Mouse (Mus musculus) limb, embryonic 12.5 days (tissue): ENCODE measurements around the gene Srrm3. TPM values are rescaled to one million over a fixed set of nuclear protein-coding genes. Genes with fewer than 3 reads are reported as not detected.

Source experiments
- ATAC-seq: fragments of 200-750 bp; cut with Nextera tagmentation; 2 replicates; pipeline ENCODE4 v1.8.0; 2017; ENCODE audit warnings: low read depth, moderate TSS enrichment; ENCODE audit not compliant: insufficient number of reproducible peaks, insufficient read depth, low FRiP score, low TSS enrichment
- H3K27ac ChIP-seq: fragments of 300-500 bp; sonication (generic); 2 replicates; pipeline ENCODE4 v1.5.1; 2016; ENCODE audit warnings: mild to moderate bottlenecking, moderate library complexity
- H3K27me3 ChIP-seq: fragments of 300-500 bp; sonication (generic); 2 replicates; pipeline ENCODE4 v1.6.1; 2016; ENCODE audit warnings: mild to moderate bottlenecking, moderate library complexity
- H3K36me3 ChIP-seq: fragments of 300-500 bp; sonication (generic); 2 replicates; pipeline ENCODE4 v1.6.1; 2016; ENCODE audit warnings: mild to moderate bottlenecking, moderate library complexity
- H3K4me1 ChIP-seq: fragments of 300-500 bp; sonication (generic); replicated peaks from 2 replicates; pipeline ENCODE4 v1.6.1; 2016
- H3K4me2 ChIP-seq: fragments of 300-500 bp; sonication (generic); 2 replicates; pipeline ENCODE4 v1.6.1; 2016; ENCODE audit warnings: mild to moderate bottlenecking, moderate library complexity
- H3K4me3 ChIP-seq: fragments of 300-500 bp; sonication (generic); replicated peaks from 2 replicates; pipeline ENCODE4 v1.5.1; 2016; ENCODE audit warnings: mild to moderate bottlenecking
- H3K9ac ChIP-seq: fragments of 300-500 bp; sonication (generic); replicated peaks from 2 replicates; pipeline ENCODE4 v1.6.1; 2016; ENCODE audit warnings: mild to moderate bottlenecking, moderate library complexity
- H3K9me3 ChIP-seq: fragments of 300-500 bp; sonication (generic); 2 replicates; pipeline ENCODE4 v1.6.1; 2016; ENCODE audit warnings: mild to moderate bottlenecking, moderate library complexity
- WGBS: fragments of 180-500 bp; shearing (Covaris S2); methylation state at CpG from one replicate; pipeline ENCODE4 v1.1.7; 2016; 5-methylcytosine and 5-hydroxymethylcytosine counted together
- polyA plus RNA-seq: library from polyadenylated mRNA; unstranded; fragments of >200 nt; fragmentation: Nextera tagmentation; extraction: Ambion mirVana; gene quantifications from 2 replicates; pipeline ENCODE4 v1.2.1, GENCODE M21; 2016

Gene Srrm3
- polyA plus RNA-seq, 1 experiment from 2014 or later = 0.43 TPM

- H3K27me3 ChIP-seq = no peaks in the 10 kb centered on the region
- 70% methylated on average over 8 of the region's 8 CpGs for WGBS
- H3K9me3 ChIP-seq = no peaks in the 10 kb centered on the region
- H3K27ac ChIP-seq = no peak overlapping the region
- H3K36me3 ChIP-seq = peaks cover 48% of the 10 kb centered on the region
- peaks cover 13% of the 10 kb centered on the region for H3K4me1 ChIP-seq
- no peak overlapping the region for H3K9ac ChIP-seq
- ATAC-seq = no peak
- no peak overlapping the region for H3K4me3 ChIP-seq
- no peak overlapping the region for H3K4me2 ChIP-seq
Measured at GRCm38 (mm10) chr5:135905320-135906225, 98.9 kb downstream of the Srrm3 start.

- Histone ChIP-seq H3K4me3 (no peak overlapping the region), H3K4me1 (peaks cover 13% of the 10 kb centered on the region), H3K27ac (no peak overlapping the region), H3K4me2 (no peak overlapping the region), H3K9ac (no peak overlapping the region), H3K9me3 (no peaks in the 10 kb centered on the region), H3K36me3 (peaks cover 60% of the 10 kb centered on the region), H3K27me3 (no peaks in the 10 kb centered on the region)
- no peak for ATAC-seq
- 81% methylated on average over 4 of the region's 4 CpGs for WGBS
Measured at GRCm38 (mm10) chr5:135906846-135907245, 100.2 kb downstream of the Srrm3 start.

- Histone ChIP-seq H3K27ac (no peak overlapping the region), H3K36me3 (peaks cover 64% of the 10 kb centered on the region), H3K27me3 (no peaks in the 10 kb centered on the region), H3K9me3 (no peaks in the 10 kb centered on the region), H3K4me1 (peaks cover 13% of the 10 kb centered on the region), H3K4me2 (no peak overlapping the region), H3K4me3 (no peak overlapping the region), H3K9ac (no peak overlapping the region)
- WGBS = 84% methylated on average over 13 of the region's 13 CpGs
- ATAC-seq = no peak
Measured at GRCm38 (mm10) chr5:135907256-135907655, 100.6 kb downstream of the Srrm3 start.

- no peaks in the 10 kb centered on the region for H3K9me3 ChIP-seq
- H3K4me3 ChIP-seq = no peak overlapping the region
- no peak overlapping the region for H3K9ac ChIP-seq
- H3K36me3 ChIP-seq = peaks cover 74% of the 10 kb centered on the region
- peaks cover 7% of the 10 kb centered on the region; the same call in 1 of the 2 replicates for H3K4me1 ChIP-seq
- H3K27me3 ChIP-seq = no peaks in the 10 kb centered on the region
- no peak overlapping the region for H3K4me2 ChIP-seq
- no peak for ATAC-seq
- whole genome bisulfite sequencing = 93% methylated on average over 12 of the region's 12 CpGs
- H3K27ac ChIP-seq = no peak overlapping the region
Measured at GRCm38 (mm10) chr5:135908185-135908584, 101.5 kb downstream of the Srrm3 start.

- WGBS = 94% methylated on average over 16 of the region's 16 CpGs
- no peak for ATAC-seq
Measured at GRCm38 (mm10) chr5:135908989-135909388, 102.3 kb downstream of the Srrm3 start.

GRCm38 (mm10) chr5:135909646-135910045 is 103.0 kb downstream of the Srrm3 start:
- Histone ChIP-seq H3K9ac (no peak overlapping the region), H3K36me3 (peaks cover 88% of the 10 kb centered on the region), H3K4me3 (no peak overlapping the region), H3K27me3 (no peaks in the 10 kb centered on the region), H3K9me3 (no peaks in the 10 kb centered on the region), H3K27ac (no peak overlapping the region), H3K4me1 (no peaks in the 10 kb centered on the region), H3K4me2 (no peak overlapping the region)
- WGBS = 94% methylated on average over 10 of the region's 10 CpGs
- ATAC-seq = no peak

More at GRCm38 (mm10) chr5:135908989-135909388, 102.3 kb downstream of the Srrm3 start:
- H3K4me3 ChIP-seq = no peak overlapping the region
- no peak overlapping the region for H3K27ac ChIP-seq
- H3K9ac ChIP-seq = no peak overlapping the region
- H3K4me2 ChIP-seq = no peak overlapping the region
- H3K9me3 ChIP-seq = no peaks in the 10 kb centered on the region
- peaks cover 3% of the 10 kb centered on the region; the same call in 1 of the 2 replicates for H3K4me1 ChIP-seq
- peaks cover 82% of the 10 kb centered on the region for H3K36me3 ChIP-seq
- H3K27me3 ChIP-seq = no peaks in the 10 kb centered on the region

- 90% methylated on average over 25 of the region's 25 CpGs for WGBS
- peaks cover 94% of the 10 kb centered on the region for H3K36me3 ChIP-seq
Measured at GRCm38 (mm10) chr5:135910813-135911212, 104.1 kb downstream of the Srrm3 start.

GRCm38 (mm10) chr5:135911633-135912220 is 105.0 kb downstream of the Srrm3 start:
- H3K36me3 ChIP-seq = peaks cover 96% of the 10 kb centered on the region
- WGBS = 91% methylated on average over 11 of the region's 11 CpGs
- H3K9ac ChIP-seq = no peak overlapping the region
- no peak overlapping the region for H3K4me2 ChIP-seq
- no peaks in the 10 kb centered on the region for H3K9me3 ChIP-seq
- no peak overlapping the region for H3K4me3 ChIP-seq
- H3K27ac ChIP-seq = no peak overlapping the region
- no peaks in the 10 kb centered on the region for H3K27me3 ChIP-seq
- no peak for ATAC-seq
- no peaks in the 10 kb centered on the region for H3K4me1 ChIP-seq

More at GRCm38 (mm10) chr5:135910813-135911212, 104.1 kb downstream of the Srrm3 start:
- H3K4me2 ChIP-seq = no peak overlapping the region
- no peaks in the 10 kb centered on the region for H3K27me3 ChIP-seq
- H3K9ac ChIP-seq = no peak overlapping the region
- no peak for ATAC-seq
- H3K27ac ChIP-seq = no peak overlapping the region
- no peaks in the 10 kb centered on the region for H3K4me1 ChIP-seq
- H3K9me3 ChIP-seq = no peaks in the 10 kb centered on the region
- H3K4me3 ChIP-seq = no peak overlapping the region

GRCm38 (mm10) chr5:135913201-135913600 is 106.5 kb downstream of the Srrm3 start:
- no peak overlapping the region for H3K4me2 ChIP-seq
- no peaks in the 10 kb centered on the region for H3K27me3 ChIP-seq
- H3K9ac ChIP-seq = no peak overlapping the region
- peaks cover 96% of the 10 kb centered on the region for H3K36me3 ChIP-seq
- no peaks in the 10 kb centered on the region for H3K9me3 ChIP-seq
- no peak overlapping the region for H3K4me3 ChIP-seq
- WGBS = 79% methylated on average over 5 of the region's 5 CpGs
- H3K4me1 ChIP-seq = no peaks in the 10 kb centered on the region
- H3K27ac ChIP-seq = no peak overlapping the region
- no peak for ATAC-seq

- Histone ChIP-seq H3K9me3 (no peaks in the 10 kb centered on the region), H3K4me1 (no peaks in the 10 kb centered on the region), H3K4me2 (no peak overlapping the region), H3K4me3 (no peak overlapping the region), H3K27ac (no peak overlapping the region), H3K36me3 (peaks cover 97% of the 10 kb centered on the region), H3K9ac (no peak overlapping the region), H3K27me3 (no peaks in the 10 kb centered on the region)
- 89% methylated on average over 6 of the region's 6 CpGs for WGBS
- ATAC-seq = no peak
Measured at GRCm38 (mm10) chr5:135914156-135914555, 107.5 kb downstream of the Srrm3 start.

GRCm38 (mm10) chr5:135916051-135916565 is 109.4 kb downstream of the Srrm3 start:
- no peaks in the 10 kb centered on the region for H3K4me1 ChIP-seq
- H3K4me2 ChIP-seq = no peak overlapping the region
- H3K9me3 ChIP-seq = no peaks in the 10 kb centered on the region
- H3K27me3 ChIP-seq = no peaks in the 10 kb centered on the region
- no peak overlapping the region for H3K9ac ChIP-seq
- no peak overlapping the region for H3K27ac ChIP-seq
- H3K4me3 ChIP-seq = no peak overlapping the region
- peaks cover 95% of the 10 kb centered on the region for H3K36me3 ChIP-seq
- WGBS = 85% methylated on average over 6 of the region's 6 CpGs
- ATAC-seq = no peak
